Mouse (Mus musculus) liver, adult 2 months (tissue): ENCODE measurements around the gene Prr5l. TPM values are rescaled to one million over a fixed set of nuclear protein-coding genes. Genes with fewer than 3 reads are reported as not detected.
A peak's percentile ranks its signal among the peaks of the same experiment; 100 is the strongest.

ENCODE experiments used
- DNase-seq: peaks from one replicate; pipeline ENCODE4 v3.0.0-alpha.2; 2011; ENCODE audit warnings: low read depth, low spot score; ENCODE audit errors: extremely low read depth
- H3K27ac ChIP-seq: fragments of 200-500 bp; replicated peaks from 2 replicates; pipeline ENCODE4 v1.5.1; 2012; ENCODE audit warnings: low read depth, mild to moderate bottlenecking, control low read depth, inconsistent platforms, low read length; ENCODE audit not compliant: insufficient read depth
- H3K27me3 ChIP-seq: fragments of 200-500 bp; 2 replicates; pipeline ENCODE4 v1.6.1; 2012; ENCODE audit warnings: mild to moderate bottlenecking, moderate library complexity, low read length, inconsistent platforms; ENCODE audit not compliant: control insufficient read depth, insufficient read depth
- H3K36me3 ChIP-seq: fragments of 200-500 bp; 2 replicates; pipeline ENCODE4 v1.6.1; 2012; ENCODE audit warnings: low read length, inconsistent platforms; ENCODE audit not compliant: control insufficient read depth, insufficient read depth
- H3K4me1 ChIP-seq: fragments of 200-500 bp; 2 replicates; pipeline ENCODE4 v1.6.1; 2011; ENCODE audit warnings: low read length; ENCODE audit not compliant: control insufficient read depth, insufficient read depth
- H3K4me3 ChIP-seq: fragments of 200-500 bp; 2 replicates; pipeline ENCODE4 v1.5.1; 2011; ENCODE audit warnings: low read depth, mild to moderate bottlenecking, control low read depth, low read length, moderate library complexity; ENCODE audit not compliant: insufficient read depth
- H3K79me2 ChIP-seq: fragments of 200-500 bp; 2 replicates; pipeline ENCODE4 v1.6.1; 2012; ENCODE audit warnings: inconsistent platforms, mild to moderate bottlenecking, low read length, moderate library complexity; ENCODE audit not compliant: control insufficient read depth, insufficient read depth
- H3K9ac ChIP-seq: fragments of 200-500 bp; 2 replicates; pipeline ENCODE4 v1.6.1; 2012; ENCODE audit warnings: low read depth, mild to moderate bottlenecking, control low read depth, inconsistent platforms, low read length
- CTCF ChIP-seq: fragments of 200-500 bp; IDR thresholded peaks from 2 replicates; pipeline ENCODE4 v1.5.1; 2011; ENCODE audit warnings: low read depth, low read length, control low read depth
- POLR2A ChIP-seq: fragments of 200-500 bp; IDR thresholded peaks from 2 replicates; pipeline ENCODE4 v1.6.1; 2011; ENCODE audit warnings: low read length, control low read depth; ENCODE audit not compliant: insufficient read depth; ENCODE audit errors: extremely low read depth
- WGBS: fragments of 180-500 bp; shearing (Covaris S2); methylation state at CpG from one replicate; pipeline ENCODE4 v1.1.7; 2018; 5-methylcytosine and 5-hydroxymethylcytosine counted together
- polyA plus RNA-seq: library from polyadenylated mRNA; depleted of rRNA; stranded (reverse); fragments of >200 nt; gene quantifications from 2 replicates; pipeline ENCODE4 v1.2.3, GENCODE M21; 2012
- total RNA-seq: library from RNA; depleted of rRNA; stranded (reverse); fragments of >200 nt; gene quantifications from 2 replicates; pipeline ENCODE4 v1.2.3, GENCODE M21; 2014

Gene Prr5l
- total and polyA plus RNA-seq, 2 experiments = 0.72 to 1.4 TPM

GRCm38 (mm10) chr2:101783255-101783654, 99.6 kb downstream of the Prr5l start:
- no peak overlapping the region for H3K4me3 ChIP-seq
- WGBS = 73% methylated on average over 5 of the region's 5 CpGs
- TF ChIP-seq POLR2A (no peak), CTCF (no peak)
- H3K27ac ChIP-seq = no peak overlapping the region
- peak; percentile 19 for DNase-seq
- H3K27me3 ChIP-seq = no peaks in the 10 kb centered on the region
- no peaks in the 10 kb centered on the region for H3K36me3 ChIP-seq
- 0 out of 2 replicates have a peak, but pooled peaks cover 2% of the 10 kb centered on the region for H3K4me1 ChIP-seq
- no peak overlapping the region for H3K9ac ChIP-seq
- no peaks in the 10 kb centered on the region; the same call in 1 of the 2 replicates for H3K79me2 ChIP-seq

GRCm38 (mm10) chr2:101781357-101781777, 101.5 kb downstream of the Prr5l start:
- 74% methylated on average over 4 of the region's 4 CpGs for WGBS
- no peak for TF ChIP-seq CTCF
- TF ChIP-seq POLR2A = no peak
- Histone ChIP-seq H3K27me3 (no peaks in the 10 kb centered on the region), H3K4me3 (no peak overlapping the region), H3K9ac (no peak overlapping the region), H3K4me1 (0 out of 2 replicates have a peak, but pooled peaks cover 2% of the 10 kb centered on the region), H3K79me2 (no peaks in the 10 kb centered on the region; the same call in 1 of the 2 replicates), H3K36me3 (no peaks in the 10 kb centered on the region), H3K27ac (no peak overlapping the region)
- peak; percentile 32 for DNase-seq

GRCm38 (mm10) chr2:101778080-101778479, 104.7 kb downstream of the Prr5l start:
- Histone ChIP-seq H3K27me3 (no peaks in the 10 kb centered on the region), H3K36me3 (no peaks in the 10 kb centered on the region), H3K9ac (no peak overlapping the region), H3K4me1 (0 out of 2 replicates have a peak, but pooled peaks cover 2% of the 10 kb centered on the region), H3K79me2 (no peaks in the 10 kb centered on the region; the same call in 1 of the 2 replicates), H3K4me3 (no peak overlapping the region), H3K27ac (no peak overlapping the region)
- no peak for DNase-seq
- WGBS = 93% methylated on average over 6 of the region's 6 CpGs
- TF ChIP-seq CTCF (no peak), POLR2A (no peak)

GRCm38 (mm10) chr2:101763503-101763902, 119.3 kb downstream of the Prr5l start:
- H3K4me3 ChIP-seq = no peak overlapping the region
- no peaks in the 10 kb centered on the region for H3K36me3 ChIP-seq
- 83% methylated on average over 5 of the region's 5 CpGs for WGBS
- no peak overlapping the region for H3K9ac ChIP-seq
- 0 out of 2 replicates have a peak overlapping the region, but pooled peaks have one; percentile 3 for H3K27ac ChIP-seq
- no peaks in the 10 kb centered on the region for H3K4me1 ChIP-seq
- no peaks in the 10 kb centered on the region for H3K27me3 ChIP-seq
- DNase-seq = no peak
- TF ChIP-seq CTCF (no peak), POLR2A (no peak)
- H3K79me2 ChIP-seq = no peaks in the 10 kb centered on the region

GRCm38 (mm10) chr2:101762955-101763386, 119.9 kb downstream of the Prr5l start:
- Histone ChIP-seq H3K4me3 (no peak overlapping the region), H3K9ac (no peak overlapping the region), H3K27me3 (no peaks in the 10 kb centered on the region), H3K4me1 (no peaks in the 10 kb centered on the region), H3K79me2 (no peaks in the 10 kb centered on the region), H3K36me3 (no peaks in the 10 kb centered on the region), H3K27ac (peak overlapping the region; percentile 17)
- no peak for TF ChIP-seq CTCF
- no peak for TF ChIP-seq POLR2A
- 53% methylated on average over 4 of the region's 4 CpGs for WGBS
- peak; percentile 53 for DNase-seq

GRCm38 (mm10) chr2:101762405-101762804, 120.4 kb downstream of the Prr5l start:
- Histone ChIP-seq H3K4me3 (no peak overlapping the region), H3K36me3 (no peaks in the 10 kb centered on the region), H3K79me2 (no peaks in the 10 kb centered on the region), H3K4me1 (no peaks in the 10 kb centered on the region), H3K27ac (peak overlapping the region; percentile 17), H3K27me3 (no peaks in the 10 kb centered on the region), H3K9ac (no peak overlapping the region)
- peak; percentile 35 for DNase-seq
- WGBS = 81% methylated on average over 10 of the region's 10 CpGs
- no peak for TF ChIP-seq CTCF
- TF ChIP-seq POLR2A = no peak
